Mouse (Mus musculus): ENCODE data around the gene Wnk2. TPM values are rescaled to one million over a fixed set of nuclear protein-coding genes. Genes with fewer than 3 reads are reported as not detected.

The Wnk2 gene
- under 1 TPM; 0.15 to 0.33 TPM for total RNA-seq (2023)

GRCm38 (mm10) chr13:49147858-49148226, at the start of gene Wnk2:
TSS of gene Wnk2 (minus strand) at chr13:49148014.

GRCm38 (mm10) chr13:49187288-49188218, 39.7 kb upstream of the Wnk2 start, which contains the start of gene Ninj1:
TSS of gene Ninj1 (plus strand) at chr13:49187485.

Other genes with a start within 250 kb of the Wnk2 start
- 100 to 1,000 TPM; 100 to 102 TPM for gene Fam120a, start 180.0 kb downstream of the Wnk2 start, total RNA-seq (2023)
- 10 to 100 TPM; 81.9 to 93.3 TPM for gene Ninj1, start 39.5 kb upstream of the Wnk2 start, total RNA-seq (2023)
- 100 to 1,000 TPM; 132 to 146 TPM for gene Card19, start 68.0 kb upstream of the Wnk2 start, total RNA-seq (2023)
- 10 to 100 TPM; 35.0 to 37.8 TPM for gene Susd3, start 100.7 kb upstream of the Wnk2 start, total RNA-seq (2023)
- gene Fgd3, start 172.3 kb upstream of the Wnk2 start, total RNA-seq (2023): 10 to 100 TPM; 89.1 to 99.3 TPM
- gene Bicd2, start 193.6 kb upstream of the Wnk2 start, total RNA-seq (2023): 10 to 100 TPM; 16.5 to 16.9 TPM

Measured in neutrophil, adult 83 days (primary cell).